In the genomic region with DNA sequence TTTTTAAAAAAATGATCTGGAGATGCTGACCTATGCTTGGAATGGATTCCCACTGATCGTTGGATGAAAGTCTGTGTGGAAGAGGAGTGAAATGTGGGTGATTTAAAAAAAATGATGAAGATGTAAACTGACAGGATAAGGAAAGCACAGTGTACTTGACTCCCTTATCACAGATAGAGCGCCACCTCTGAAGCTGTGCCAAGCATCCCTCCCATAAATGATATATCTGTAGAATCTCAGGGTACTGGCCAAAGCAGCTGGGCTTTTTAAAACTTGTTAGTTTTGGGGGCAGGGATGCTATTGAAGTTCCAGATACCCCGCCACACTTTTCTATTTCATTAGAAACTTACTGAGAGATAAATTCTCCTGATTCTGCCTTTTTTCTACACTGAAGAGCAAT, we compare ENCODE assay signal across 18 mouse cellular contexts.
"Had no signal": no experiment of that assay in that cellular context is flagged by ENCODE, and none has a peak within 500 bp of the region (broad histone marks: within the 10 kb centered on the region; RNA-seq: fewer than 3 reads in every experiment).

No protein-coding gene starts in this region.

- H3K36me3 ChIP-seq: limb, embryonic 10.5 days; liver, embryonic 15.5 days; midbrain, embryonic 12.5 days; neural tube, embryonic 13.5 days had no signal

- H3K27me3 ChIP-seq: liver, embryonic 15.5 days; midbrain, embryonic 12.5 days; neural tube, embryonic 13.5 days had no signal

- H3K4me2 ChIP-seq: liver, embryonic 11.5 days; liver, embryonic 15.5 days; midbrain, embryonic 12.5 days; neural tube, embryonic 13.5 days had no signal

- H3K9me3 ChIP-seq: limb, embryonic 10.5 days; liver, embryonic 15.5 days; midbrain, embryonic 12.5 days; neural tube, embryonic 13.5 days had no signal

- H3K27ac ChIP-seq: left cerebral cortex, adult 2 months; limb, embryonic 10.5 days; liver, embryonic 15.5 days; macrophage; midbrain, embryonic 12.5 days; neural tube, embryonic 13.5 days had no signal

- ATAC-seq: hindbrain, embryonic 16.5 days; inflammation-experienced regulatory T-cells, adult 6 months; intestine, postnatal 0 days; midbrain, embryonic 16.5 days had no signal

- H3K9ac ChIP-seq: liver, embryonic 15.5 days; midbrain, embryonic 12.5 days; neural tube, embryonic 13.5 days had no signal

- DNase-seq: kidney, adult 8-10 months; kidney, postnatal 14 days; retina, postnatal 1 day; right cerebral cortex, postnatal 4 days; spleen, adult 18-20 months; thymus, adult 2 months; thymus, postnatal 25 days had no signal

- H3K4me1 ChIP-seq: limb, embryonic 10.5 days; liver, embryonic 15.5 days; midbrain, embryonic 12.5 days; neural tube, embryonic 13.5 days had no signal

- H3K4me3 ChIP-seq: left cerebral cortex, adult 2 months; limb, embryonic 10.5 days; liver, embryonic 15.5 days; midbrain, embryonic 12.5 days; neural tube, embryonic 13.5 days had no signal
